Mouse (Mus musculus) heart, postnatal 14 days (tissue): Measurements from ENCODE around the gene Pamr1. TPM values are rescaled to one million over a fixed set of nuclear protein-coding genes. Genes with fewer than 3 reads are reported as not detected.
A peak's percentile ranks its signal among the peaks of the same experiment; 100 is the strongest.

Experiments used
- DNase-seq, 2 experiments: peaks; one replicate each; pipeline ENCODE4 v3.0.0; 2021 to 2022
- intact Hi-C: fragments of 180-260 bp; cut with DNase I; formaldehyde crosslinking; loops from one replicate; pipeline ENCODE4 v1.15.1; 2025
- total RNA-seq, 2 experiments: library from RNA; stranded (reverse); gene quantifications; 2 replicates each; pipeline ENCODE4 v1.2.3; 2021

Gene Pamr1
- total RNA-seq, 2 experiments from 2014 or later = 4.6 to 6.0 TPM

DNA sequence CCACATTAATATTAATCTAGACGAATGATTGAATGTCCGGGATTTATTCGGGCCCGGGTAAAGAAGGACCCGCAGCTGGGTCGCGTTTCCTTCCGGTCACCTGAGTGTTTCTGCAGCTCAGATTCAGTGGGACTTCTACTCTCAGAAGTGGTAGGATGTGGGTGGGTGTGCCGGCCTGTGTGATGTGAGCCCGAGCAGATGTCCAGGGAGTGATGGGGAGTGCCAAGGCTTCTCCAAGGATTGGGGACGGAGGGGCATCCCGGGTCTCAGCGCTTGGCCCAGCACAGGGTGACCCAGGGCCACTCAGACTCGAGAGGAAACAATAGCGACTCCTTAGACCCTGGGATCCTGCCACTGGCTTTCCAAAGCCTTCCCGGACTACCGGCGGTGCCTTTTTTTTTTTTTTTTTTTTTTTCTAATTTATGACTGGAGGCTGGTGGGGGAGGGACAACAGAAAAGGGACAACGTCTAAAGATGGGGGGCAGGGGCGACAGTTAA is 108.4 kb downstream of the Pamr1 start, which contains the start of gene Slc1a2:
TSS of gene Slc1a2 (plus strand) at position 497 of the 498 bp plus-strand sequence.
- DNase-seq = no peak
- intact Hi-C loops = no loop called here

DNA sequence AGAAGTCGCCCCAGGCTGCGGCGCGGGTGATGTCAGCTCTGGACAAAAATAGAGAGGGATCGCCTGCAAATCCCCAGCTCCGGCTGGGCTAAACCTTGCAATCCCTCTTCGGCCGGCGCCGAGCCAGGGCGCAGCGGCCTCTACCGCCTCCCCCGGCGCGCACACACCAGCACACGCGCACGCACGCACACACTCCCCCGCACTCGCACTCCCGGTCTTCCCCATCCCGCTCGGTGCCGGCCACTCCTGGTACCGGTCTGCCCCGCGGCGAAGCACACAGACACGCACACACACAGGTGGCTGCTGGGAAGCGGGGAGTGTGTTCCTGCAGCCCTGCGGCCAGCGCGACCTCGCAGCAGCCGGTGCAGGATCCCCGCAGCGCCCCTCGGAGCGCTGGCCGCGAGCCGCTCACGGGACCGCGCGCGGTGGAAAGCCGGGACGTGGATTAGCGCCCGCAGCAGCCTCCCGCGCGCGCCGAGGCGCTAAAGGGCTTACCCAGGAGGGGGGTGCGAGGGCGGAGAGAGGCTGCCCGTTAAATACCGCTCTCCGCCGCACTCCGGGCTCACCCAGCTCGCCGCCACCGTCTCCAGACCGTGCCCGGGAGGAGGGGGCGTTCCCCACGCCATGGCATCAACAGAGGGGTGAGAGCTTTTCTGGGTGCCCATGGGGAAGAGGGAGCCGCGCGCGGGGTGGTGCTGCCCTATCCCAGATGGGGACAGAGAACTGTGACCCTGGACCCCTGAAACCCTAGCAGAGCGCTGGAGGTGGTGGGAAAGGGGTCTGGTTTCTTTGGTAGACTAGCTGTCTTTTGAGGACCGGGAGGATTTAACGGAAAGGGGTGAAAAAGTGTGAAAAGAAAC is 109.1 kb downstream of the Pamr1 start:
- intact Hi-C loops = no loop called here
- peak; percentile 40 to 43 for DNase-seq

DNA sequence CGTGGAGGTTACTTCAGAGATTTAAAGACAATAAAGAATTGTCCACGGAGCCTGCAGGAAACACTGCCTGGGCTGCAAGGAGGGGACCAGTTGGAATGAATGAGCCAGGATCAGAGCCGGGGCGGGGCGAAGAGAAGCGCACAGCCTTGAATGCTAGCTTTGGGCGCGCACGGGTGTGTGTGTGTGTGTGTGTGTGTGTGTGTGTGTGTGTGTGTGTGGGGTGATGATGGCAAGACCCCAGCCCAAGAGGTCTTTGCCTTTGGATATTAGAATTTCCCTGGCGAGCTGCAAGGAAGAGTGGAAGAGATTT is 109.7 kb downstream of the Pamr1 start:
- intact Hi-C loops = no loop called here
- DNase-seq = no peak

DNA sequence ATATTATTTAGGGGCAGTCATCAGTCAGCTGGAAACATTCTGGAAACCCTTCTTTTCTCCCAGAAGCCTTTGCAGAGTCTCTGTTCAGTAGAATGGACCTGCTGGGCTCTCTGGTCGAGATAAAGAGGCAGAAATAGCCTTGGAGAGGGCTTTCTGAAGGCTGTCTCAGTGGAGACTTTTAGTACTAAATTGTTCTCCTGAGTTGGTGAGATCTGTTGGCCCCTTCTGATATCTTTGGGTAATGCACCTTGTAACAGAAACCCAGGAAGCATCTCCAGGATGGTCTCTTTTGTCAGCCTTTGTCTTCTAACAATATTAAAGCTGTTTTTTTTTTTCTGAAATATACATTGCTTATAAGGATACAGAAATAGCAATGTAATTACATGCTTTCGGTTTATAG is 111.2 kb downstream of the Pamr1 start:
- intact Hi-C loops = no loop called here
- DNase-seq = no peak

DNA sequence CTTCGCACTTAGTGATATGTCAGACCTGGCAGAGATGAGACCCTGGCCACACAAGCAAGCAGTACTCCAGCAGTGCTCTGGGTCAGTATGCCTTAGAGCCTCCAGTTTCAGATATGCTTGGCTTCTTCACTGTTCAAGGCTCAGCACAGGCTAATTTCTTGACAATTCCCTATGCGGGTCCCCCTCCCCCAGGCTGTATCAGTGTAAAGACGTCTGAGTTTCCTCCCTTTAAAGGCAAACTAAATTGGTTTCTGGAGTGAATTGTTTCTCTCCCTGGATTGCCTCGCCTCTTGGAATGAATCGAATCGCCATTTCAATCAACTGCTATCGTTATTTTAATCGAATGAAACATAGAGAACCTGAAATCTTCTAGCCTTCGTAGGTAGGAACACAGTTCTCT is 113.1 kb downstream of the Pamr1 start:
- intact Hi-C loops = no loop called here
- DNase-seq = no peak

DNA sequence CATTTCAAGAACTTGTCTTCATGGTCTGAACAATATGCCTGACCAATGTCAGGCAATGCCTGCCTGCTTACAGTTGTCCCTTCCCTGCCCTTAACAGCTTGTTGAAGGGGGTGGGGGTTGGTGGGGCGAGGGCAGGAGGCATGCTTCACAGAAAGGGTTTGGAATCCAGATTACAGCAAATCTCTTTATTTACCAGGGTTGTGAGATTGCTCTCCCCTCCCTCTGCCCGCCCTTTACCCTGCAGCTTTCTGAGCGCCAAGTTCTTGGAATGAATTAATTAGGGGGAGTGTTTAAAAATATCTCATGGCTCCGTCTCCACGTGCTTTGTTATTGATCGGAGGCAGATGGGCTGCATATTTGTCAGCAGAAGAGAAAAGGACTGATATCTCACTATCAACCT is 113.5 kb downstream of the Pamr1 start:
- intact Hi-C loops = no loop called here
- DNase-seq = no peak

DNA sequence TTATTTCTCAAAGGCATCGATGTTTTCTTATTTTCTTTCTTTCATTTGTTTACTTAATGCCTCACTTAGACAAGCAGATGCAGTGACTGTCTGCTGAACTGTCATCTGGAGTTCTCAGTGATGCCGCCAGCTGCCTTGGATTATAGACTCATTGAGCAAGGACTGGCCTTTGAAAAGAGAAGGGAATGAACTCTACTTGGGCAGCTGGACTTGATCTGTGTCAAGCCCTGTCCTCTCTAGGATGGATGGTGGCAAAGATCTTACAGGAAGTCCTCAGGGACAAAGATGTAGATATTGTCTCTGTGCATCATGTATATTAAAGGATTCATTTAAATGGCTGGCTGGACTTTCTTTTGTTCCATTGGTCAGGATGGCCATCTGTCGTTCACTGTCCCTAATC is 114.1 kb downstream of the Pamr1 start:
- no peak for DNase-seq
- intact Hi-C loops = no loop called here

DNA sequence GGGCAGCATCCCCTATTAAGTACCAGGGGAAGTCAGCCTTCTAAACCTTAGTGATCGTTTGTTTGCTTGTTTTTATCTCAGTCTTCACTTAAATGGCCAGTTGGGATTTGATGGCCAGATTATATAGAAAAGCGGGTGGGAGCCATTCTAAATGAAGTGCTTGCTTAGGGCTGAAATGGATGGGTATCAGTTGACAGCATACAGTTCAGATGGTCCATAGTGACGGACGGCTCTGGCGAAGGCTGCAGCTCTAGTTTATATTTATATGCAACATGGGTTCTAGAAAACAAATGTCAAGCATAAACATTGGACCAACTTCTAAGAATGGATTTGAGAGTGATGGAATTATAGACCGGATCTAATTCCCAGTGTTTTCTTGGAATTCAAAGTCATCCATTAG is 118.2 kb downstream of the Pamr1 start:
- DNase-seq = no peak
- intact Hi-C loops = no loop called here

DNA sequence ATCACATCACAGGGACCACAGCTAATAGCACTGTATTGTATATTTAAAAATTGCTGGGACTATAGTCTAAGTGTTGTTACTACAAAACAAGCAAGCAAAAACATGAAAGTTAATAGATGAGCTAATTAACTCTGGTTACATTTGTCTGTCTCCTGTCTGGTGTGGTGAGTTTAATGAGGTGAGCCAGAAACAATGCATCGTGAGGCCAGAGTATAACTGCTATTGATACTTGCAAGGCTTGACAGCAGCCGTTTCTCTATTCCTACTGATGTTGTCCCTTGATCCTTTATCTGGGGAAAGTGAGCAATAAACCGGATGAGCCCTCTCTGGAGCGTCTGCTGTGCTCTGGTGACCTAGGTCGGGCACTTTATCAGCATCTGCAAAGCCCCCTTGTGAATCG is 119.8 kb downstream of the Pamr1 start:
- DNase-seq = no peak
- intact Hi-C loops = no loop called here

DNA sequence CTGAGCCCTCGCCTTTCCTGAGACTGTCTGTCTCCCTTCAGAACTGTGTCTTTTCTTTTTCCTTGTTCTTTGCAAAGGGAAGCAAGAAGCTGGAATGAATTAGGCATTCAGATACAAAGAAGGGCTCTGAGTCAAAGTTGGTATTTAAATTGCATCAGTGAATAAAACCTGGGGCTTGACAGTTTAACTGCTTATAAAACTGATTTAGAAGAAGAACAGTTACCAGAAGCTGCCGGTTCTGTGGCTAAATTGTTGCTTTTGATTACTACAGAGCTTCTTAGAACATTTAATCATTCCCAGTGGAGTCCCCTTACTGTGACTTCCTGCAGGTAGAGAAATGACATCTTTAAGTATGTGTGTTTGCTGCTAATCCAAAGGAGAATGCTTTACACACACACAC is 124.8 kb downstream of the Pamr1 start:
- intact Hi-C loops = no loop called here
- DNase-seq = no peak

DNA sequence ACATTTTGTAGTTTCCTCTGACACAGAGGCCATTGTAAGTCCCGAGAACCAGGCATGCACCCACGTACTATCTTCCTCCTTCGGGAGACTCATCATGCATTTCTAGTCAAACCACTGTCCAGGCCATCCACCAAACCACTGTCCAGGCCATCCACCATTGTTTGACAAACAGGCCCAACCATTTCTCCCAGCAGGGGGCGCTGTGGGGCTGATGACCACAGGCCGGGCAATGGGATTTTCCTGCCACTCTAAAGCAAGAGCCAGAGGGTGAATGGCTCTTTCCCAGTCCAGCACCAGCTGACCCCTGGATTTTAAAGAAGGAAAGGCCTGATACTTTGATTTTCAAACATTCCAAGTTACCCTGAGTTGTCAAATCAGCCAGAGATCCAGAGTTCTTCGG is 125.5 kb downstream of the Pamr1 start:
- intact Hi-C loops = no loop called here
- peak; percentile 36 to 62 for DNase-seq

DNA sequence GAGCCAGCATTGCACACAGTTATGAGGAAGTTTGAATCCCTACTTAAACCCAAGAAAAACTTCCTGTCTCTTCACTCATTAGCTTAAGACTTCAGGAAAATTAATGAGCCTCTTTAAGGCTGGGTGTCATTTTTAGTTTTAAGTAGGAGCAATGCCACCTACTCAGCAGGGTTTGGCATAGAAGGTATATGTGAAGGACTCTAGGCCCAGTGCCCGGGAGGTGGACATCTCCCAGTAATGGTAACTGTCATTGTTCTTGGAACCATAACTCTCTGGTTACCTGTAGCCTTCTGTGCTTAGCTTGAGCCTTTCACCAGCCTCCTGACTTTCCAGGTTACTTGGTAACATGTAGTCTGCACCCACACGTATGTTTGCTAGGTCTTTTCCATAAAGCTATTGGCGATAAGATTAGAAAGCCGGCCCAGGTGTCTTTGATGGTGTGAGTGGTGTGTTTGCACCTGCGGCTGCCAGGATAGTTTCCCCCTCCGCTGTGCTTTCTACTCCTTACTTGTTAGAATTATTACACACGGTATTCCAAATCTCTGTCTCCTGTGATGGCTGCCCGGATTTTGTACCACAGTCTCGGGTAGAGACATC is 127.0 kb downstream of the Pamr1 start:
- intact Hi-C loops = no loop called here
- DNase-seq = no peak

DNA sequence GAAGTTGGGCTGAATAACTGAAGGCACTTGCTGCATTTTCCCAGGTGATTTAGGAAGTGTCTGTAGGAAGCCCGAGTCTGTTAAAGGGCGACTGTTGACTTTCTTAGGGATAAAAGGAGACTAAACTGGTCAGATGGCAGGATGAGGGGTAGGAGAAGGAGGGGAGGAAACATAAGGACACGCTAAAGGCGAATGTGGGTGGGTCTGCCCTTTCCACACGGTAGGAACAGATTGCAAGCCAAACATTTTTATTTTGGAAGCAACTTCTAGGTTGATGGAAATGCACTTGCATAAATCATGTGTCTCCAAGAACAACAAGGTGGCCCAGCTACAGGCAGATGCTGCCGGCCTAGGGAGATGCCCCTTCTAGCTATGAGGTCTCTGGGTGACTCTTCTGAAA is 127.6 kb downstream of the Pamr1 start:
- intact Hi-C loops = no loop called here
- DNase-seq = no peak

DNA sequence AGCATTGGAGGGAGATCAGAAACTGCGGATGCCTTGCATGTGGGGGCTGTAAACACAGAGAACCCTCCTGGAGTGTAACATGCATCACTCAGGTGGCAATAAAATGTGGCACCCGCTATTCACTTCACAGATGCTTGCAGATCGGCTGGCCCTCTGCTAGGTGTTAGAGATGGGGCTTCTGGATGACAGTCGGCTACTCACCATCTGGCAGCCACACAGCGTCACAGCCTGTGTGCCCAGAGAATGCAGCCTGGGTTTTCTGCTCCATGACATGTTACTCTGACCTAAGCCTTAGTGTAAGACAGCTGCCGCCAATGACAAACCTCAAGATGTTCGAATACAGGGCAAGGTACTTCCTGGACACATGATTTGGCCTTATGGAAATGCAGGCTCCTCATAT is 131.5 kb downstream of the Pamr1 start:
- no peak for DNase-seq
- intact Hi-C loops = loop anchor here (5.0 to 10.0 kb wide), 2 partner anchors 381 to 663 kb away; no protein-coding TSS in a partner anchor

DNA sequence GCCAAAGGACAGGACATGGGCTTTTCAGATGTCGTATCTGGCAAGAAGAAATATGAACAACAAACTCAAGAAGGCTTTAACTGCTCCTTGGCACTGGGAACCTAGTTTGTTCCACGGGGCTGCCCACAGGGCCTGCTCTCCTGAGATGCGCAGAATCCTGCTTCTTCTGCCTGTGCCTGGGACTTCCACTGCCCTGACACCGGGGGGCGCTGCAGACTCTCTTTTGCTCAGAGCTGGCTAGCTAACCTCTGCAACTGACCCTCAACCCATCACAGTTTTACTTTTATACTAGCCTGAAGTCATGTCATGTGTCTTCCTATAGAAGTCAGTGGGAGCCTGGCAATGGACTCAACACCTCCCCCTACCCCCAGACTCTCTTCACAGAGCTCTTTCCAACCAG is 132.4 kb downstream of the Pamr1 start:
- DNase-seq = peak; percentile 63 to 74
- intact Hi-C loops = loop anchor here (2.0 to 10.0 kb wide), 4 partner anchors 337 to 663 kb away; no protein-coding TSS in a partner anchor

DNA sequence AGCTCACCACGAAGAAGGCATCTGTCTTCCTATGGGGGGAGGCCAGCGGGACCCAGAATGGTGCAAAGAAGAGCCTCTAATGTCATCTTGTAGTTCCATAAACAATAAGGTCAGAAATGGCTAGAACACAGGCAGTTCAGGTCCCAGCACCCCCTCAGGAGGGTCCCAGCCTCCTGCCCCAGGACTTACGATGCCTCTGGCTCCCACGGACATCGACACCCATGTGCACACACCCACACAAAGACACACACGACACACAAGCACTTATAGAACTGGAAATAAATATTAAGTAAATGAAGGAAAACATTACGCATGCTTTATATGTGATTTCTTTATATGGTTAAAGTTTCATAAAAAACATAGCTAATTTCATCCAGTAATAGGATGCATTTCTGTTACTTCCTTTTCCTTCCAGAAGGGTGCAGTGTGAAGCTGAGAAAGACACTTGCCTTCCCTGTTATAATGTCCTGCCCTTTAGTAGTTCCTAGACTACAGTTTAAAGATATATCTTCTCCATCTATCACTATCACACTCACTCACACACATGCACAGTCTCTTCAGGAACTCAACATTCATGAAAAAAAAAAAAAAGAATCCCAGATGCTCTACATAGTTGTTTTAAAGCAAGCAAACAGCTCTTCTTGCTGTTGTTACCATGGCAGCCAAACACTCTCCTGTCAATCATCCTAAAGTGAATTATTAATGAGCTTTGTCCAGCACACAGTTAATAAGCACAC is 135.7 kb downstream of the Pamr1 start:
- DNase-seq = peak in 1 of 2 experiments; percentile 19
- intact Hi-C loops = loop anchor here (2.0 to 10.0 kb wide), 3 partner anchors 57 to 659 kb away; no protein-coding TSS in a partner anchor

DNA sequence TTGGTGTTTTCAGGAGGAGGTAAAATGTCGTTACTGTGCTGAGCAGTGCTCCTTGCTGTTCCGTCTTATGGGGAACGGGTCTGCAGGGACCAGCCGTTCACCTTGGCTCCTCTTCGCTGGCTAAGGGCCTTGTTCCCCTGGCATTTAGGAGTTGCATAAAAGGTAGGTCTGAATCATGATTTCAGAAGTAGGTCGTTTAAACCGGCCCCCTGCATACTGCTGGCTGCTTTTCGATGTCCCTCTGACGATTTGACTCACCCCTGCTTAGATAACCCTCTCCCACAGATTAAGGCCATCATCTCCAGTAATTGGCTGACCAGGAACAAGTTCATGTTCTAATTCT is 136.3 kb downstream of the Pamr1 start:
- DNase-seq = no peak
- intact Hi-C loops = loop anchor here (2.0 to 10.0 kb wide), 3 partner anchors 56 to 659 kb away; no protein-coding TSS in a partner anchor
